Mouse (Mus musculus): Measurements from ENCODE around the gene Nfib. TPM values are rescaled to one million over a fixed set of nuclear protein-coding genes. Genes with fewer than 3 reads are reported as not detected.

The Nfib gene
- polyA plus RNA-seq, 1 experiment = 7.7 TPM

DNA sequence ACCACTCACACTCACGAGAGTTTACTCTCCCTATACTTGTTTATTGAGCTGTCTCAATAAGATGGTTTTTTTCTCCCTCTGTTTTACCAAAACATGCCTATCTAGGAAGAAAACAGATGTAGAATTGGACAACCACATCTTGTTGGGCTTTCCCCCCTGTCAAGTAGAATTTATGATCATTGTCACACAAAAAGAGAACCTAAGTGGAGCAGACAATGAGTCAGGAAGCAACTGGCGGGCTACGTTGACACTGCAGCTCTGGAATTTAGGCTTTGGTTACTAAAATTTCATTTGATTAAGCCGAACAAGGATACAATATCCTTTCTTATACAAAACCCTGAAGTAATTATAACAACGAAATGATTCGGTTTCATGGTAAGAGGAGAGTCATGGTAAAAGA is 2.7 kb downstream of the Nfib start:
- H3K4me2 ChIP-seq (ENCODE audit: low read depth) = peak overlapping the region; percentile 67
- H3K27me3 ChIP-seq (ENCODE audit: control insufficient read depth, insufficient read depth, insufficient read length) = no peaks in the 10 kb centered on the region
- TF ChIP-seq MAX (IDR thresholded peaks at IDR 0.05; ENCODE audit: low read depth) = no peak
- TF ChIP-seq TCF12 (IDR thresholded peaks at IDR 0.05; ENCODE audit: insufficient read depth, poor library complexity, severe bottlenecking) = peak; percentile 15
- TF ChIP-seq MYOD1 (IDR thresholded peaks at IDR 0.05; ENCODE audit: control insufficient read depth in 1 of 3, insufficient read length in 2 of 3, low read depth in 2 of 3) = peak in 2 of 3 experiments; percentile 43 to 66

DNA sequence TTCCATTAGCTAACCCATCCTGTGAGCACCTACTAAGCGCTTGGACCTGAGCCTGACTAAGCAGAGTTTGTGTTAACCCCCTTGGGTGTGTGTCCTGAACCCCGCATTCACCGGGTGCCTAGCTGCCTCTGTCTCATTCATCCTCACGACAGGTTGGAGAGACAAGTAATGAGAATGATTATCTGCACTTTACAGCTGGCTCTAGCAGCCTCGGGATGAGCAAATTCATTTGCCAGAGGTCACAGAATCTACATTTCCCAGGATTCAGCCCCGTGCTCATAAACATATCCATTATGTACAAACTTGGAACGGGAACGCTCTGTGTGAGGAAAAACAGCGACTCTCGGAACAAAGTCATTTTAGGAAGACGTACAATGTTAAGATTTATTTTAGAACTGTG is 6.0 kb downstream of the Nfib start:
- Histone ChIP-seq H3K4me2 (ENCODE audit: low read depth) (no peak overlapping the region), H3K4me3 (no peak overlapping the region), H3K27me3 (ENCODE audit: control insufficient read depth, insufficient read depth, insufficient read length) (no peaks in the 10 kb centered on the region), H3ac (ENCODE audit: control insufficient read depth, insufficient read length) (no peak overlapping the region), H3K36me3 (ENCODE audit: control insufficient read depth, insufficient read depth) (no peaks in the 10 kb centered on the region), H3K79me2 (ENCODE audit: control insufficient read depth, insufficient read depth) (no peaks in the 10 kb centered on the region)
- TF ChIP-seq E2F4 (IDR thresholded peaks at IDR 0.05; ENCODE audit: insufficient read depth) (no peak), MYOG (IDR thresholded peaks at IDR 0.05; ENCODE audit: control insufficient read depth in 1 of 3, insufficient read depth in 1 of 3, insufficient read length in 2 of 3, low read depth in 2 of 3) (no peak), POLR2AphosphoS2 (IDR thresholded peaks at IDR 0.05; ENCODE audit: insufficient read length, low read depth) (no peak), POLR2A (IDR thresholded peaks at IDR 0.05; ENCODE audit: insufficient read length, low read depth) (no peak), CEBPB (IDR thresholded peaks at IDR 0.05; ENCODE audit: insufficient read depth, poor library complexity, severe bottlenecking) (no peak), MAX (IDR thresholded peaks at IDR 0.05; ENCODE audit: low read depth) (no peak)

More for the DNA sequence above, 2.7 kb downstream of the Nfib start:
- no peak overlapping the region for H3K4me3 ChIP-seq
- H3ac ChIP-seq (ENCODE audit: control insufficient read depth, insufficient read length) = no peak overlapping the region
- no peaks in the 10 kb centered on the region for H3K79me2 ChIP-seq (ENCODE audit: control insufficient read depth, insufficient read depth)
- no peaks in the 10 kb centered on the region for H3K36me3 ChIP-seq (ENCODE audit: control insufficient read depth, insufficient read depth)

DNA sequence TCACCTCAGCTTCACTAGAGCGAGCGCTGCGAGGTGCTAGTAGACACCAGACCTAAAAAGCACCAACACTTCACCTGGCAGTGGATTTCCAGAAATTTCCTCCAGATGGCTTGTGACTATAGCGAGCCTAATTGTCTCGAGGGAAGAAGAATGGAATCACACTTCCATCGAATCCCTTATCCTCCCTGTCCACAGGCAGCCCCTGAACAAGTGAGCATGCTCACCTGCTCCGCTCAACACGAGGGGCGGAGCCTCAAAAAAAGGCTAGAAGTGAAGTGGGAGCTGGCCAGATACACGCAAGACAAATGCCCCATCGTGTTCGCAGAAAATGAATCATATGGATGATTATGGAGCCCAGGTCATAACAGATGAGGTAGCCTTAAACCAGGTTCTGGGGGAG is 6.9 kb downstream of the Nfib start:
- no peak for TF ChIP-seq CEBPB (IDR thresholded peaks at IDR 0.05; ENCODE audit: insufficient read depth, poor library complexity, severe bottlenecking)
- no peak for TF ChIP-seq TCF12 (IDR thresholded peaks at IDR 0.05; ENCODE audit: insufficient read depth, poor library complexity, severe bottlenecking)
- no peak for TF ChIP-seq POLR2AphosphoS2 (IDR thresholded peaks at IDR 0.05; ENCODE audit: insufficient read length, low read depth)
- no peak for TF ChIP-seq SRF (IDR thresholded peaks at IDR 0.05; ENCODE audit: control insufficient read depth, insufficient read length, low read depth)
- no peak for TF ChIP-seq USF1 (IDR thresholded peaks at IDR 0.05; ENCODE audit: low read depth)
- TF ChIP-seq E2F4 (IDR thresholded peaks at IDR 0.05; ENCODE audit: insufficient read depth) = no peak
- TF ChIP-seq MAX (IDR thresholded peaks at IDR 0.05; ENCODE audit: low read depth) = no peak
- TF ChIP-seq POLR2A (IDR thresholded peaks at IDR 0.05; ENCODE audit: insufficient read length, low read depth) = no peak

DNA sequence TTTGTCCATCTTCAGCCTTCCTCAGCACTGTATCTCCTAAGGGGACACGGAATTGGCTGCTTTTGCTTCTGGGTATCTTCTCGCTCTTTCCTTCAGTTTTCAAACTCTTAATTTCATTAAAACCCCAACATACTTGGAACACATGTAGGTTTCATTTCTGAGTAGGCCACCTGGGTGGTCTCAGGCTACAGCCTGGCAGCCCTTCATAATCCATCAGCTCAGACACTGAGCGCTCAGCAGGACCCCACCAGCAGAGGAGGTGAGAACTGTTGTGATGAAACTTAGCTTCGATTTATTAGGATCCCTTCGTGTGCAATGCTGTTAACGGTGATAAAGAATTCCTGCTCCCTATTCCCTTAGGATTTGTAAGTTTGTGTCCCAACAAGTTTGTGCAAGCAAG is 8.4 kb downstream of the Nfib start:
- Histone ChIP-seq H3K36me3 (ENCODE audit: control insufficient read depth, insufficient read depth) (no peaks in the 10 kb centered on the region), H3K79me2 (ENCODE audit: control insufficient read depth, insufficient read depth) (no peaks in the 10 kb centered on the region), H3K27me3 (ENCODE audit: control insufficient read depth, insufficient read depth, insufficient read length) (no peaks in the 10 kb centered on the region), H3ac (ENCODE audit: control insufficient read depth, insufficient read length) (no peak overlapping the region), H3K4me3 (no peak overlapping the region), H3K4me2 (ENCODE audit: low read depth) (no peak overlapping the region)
- TF ChIP-seq TCF3 (IDR thresholded peaks at IDR 0.05; ENCODE audit: insufficient read length, low read depth) (no peak), SRF (IDR thresholded peaks at IDR 0.05; ENCODE audit: control insufficient read depth, insufficient read length, low read depth) (no peak), USF1 (IDR thresholded peaks at IDR 0.05; ENCODE audit: low read depth) (no peak), MAX (IDR thresholded peaks at IDR 0.05; ENCODE audit: low read depth) (no peak), MYOG (IDR thresholded peaks at IDR 0.05; ENCODE audit: control insufficient read depth in 1 of 3, insufficient read depth in 1 of 3, insufficient read length in 2 of 3, low read depth in 2 of 3) (no peak), CEBPB (IDR thresholded peaks at IDR 0.05; ENCODE audit: insufficient read depth, poor library complexity, severe bottlenecking) (no peak), E2F4 (IDR thresholded peaks at IDR 0.05; ENCODE audit: insufficient read depth) (no peak), MYOD1 (IDR thresholded peaks at IDR 0.05; ENCODE audit: control insufficient read depth in 1 of 3, insufficient read length in 2 of 3, low read depth in 2 of 3) (no peak), REST (IDR thresholded peaks at IDR 0.05; ENCODE audit: insufficient read depth, insufficient read length) (no peak), POLR2AphosphoS2 (IDR thresholded peaks at IDR 0.05; ENCODE audit: insufficient read length, low read depth) (no peak), POLR2A (IDR thresholded peaks at IDR 0.05; ENCODE audit: insufficient read length, low read depth) (no peak)

More for the DNA sequence above, 6.9 kb downstream of the Nfib start:
- Histone ChIP-seq H3K4me3 (no peak overlapping the region), H3K79me2 (ENCODE audit: control insufficient read depth, insufficient read depth) (no peaks in the 10 kb centered on the region), H3K27me3 (ENCODE audit: control insufficient read depth, insufficient read depth, insufficient read length) (no peaks in the 10 kb centered on the region), H3K36me3 (ENCODE audit: control insufficient read depth, insufficient read depth) (no peaks in the 10 kb centered on the region), H3ac (ENCODE audit: control insufficient read depth, insufficient read length) (no peak overlapping the region), H3K4me2 (ENCODE audit: low read depth) (no peak overlapping the region)

DNA sequence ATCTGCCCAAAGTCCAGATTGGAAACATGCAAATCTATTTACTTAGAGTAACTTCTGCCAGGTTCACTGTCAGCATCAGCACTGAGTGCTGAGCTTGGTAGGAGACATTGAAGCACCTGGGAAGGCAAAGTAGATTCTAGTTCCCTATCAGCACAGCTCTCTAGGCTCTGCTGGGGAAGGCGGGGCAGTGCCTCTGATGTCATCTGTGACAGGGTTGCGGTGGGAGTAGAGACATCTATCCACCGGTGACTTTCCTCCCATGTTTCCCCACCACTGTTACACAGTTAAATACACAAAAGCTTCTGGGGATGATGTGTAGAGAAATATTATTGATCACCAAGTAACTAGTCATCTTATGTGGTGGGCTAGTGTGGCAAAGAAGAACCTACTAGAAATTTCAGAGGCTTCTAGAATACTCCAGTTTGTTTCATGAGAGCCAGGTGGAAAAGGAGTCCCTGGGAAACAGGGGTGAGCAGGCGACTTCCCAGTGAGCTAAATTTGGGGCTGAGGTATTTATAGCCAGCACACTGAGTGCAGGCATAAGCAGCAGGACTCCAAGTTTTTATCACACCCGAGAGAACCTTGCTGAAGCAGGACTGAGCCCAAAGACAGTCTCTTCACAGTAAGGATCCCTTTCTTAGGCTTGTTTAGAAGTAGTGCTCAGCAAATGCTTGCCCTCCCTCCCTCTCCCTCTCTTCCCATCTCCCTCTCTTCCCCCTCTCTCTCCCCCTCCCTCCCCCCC is 9.6 kb downstream of the Nfib start:
- Histone ChIP-seq H3K4me2 (ENCODE audit: low read depth) (peak overlapping the region; percentile 1), H3K4me3 (no peak overlapping the region), H3K79me2 (ENCODE audit: control insufficient read depth, insufficient read depth) (no peaks in the 10 kb centered on the region), H3K27me3 (ENCODE audit: control insufficient read depth, insufficient read depth, insufficient read length) (no peaks in the 10 kb centered on the region), H3K36me3 (ENCODE audit: control insufficient read depth, insufficient read depth) (no peaks in the 10 kb centered on the region), H3ac (ENCODE audit: control insufficient read depth, insufficient read length) (no peak overlapping the region)
- TF ChIP-seq TCF12 (IDR thresholded peaks at IDR 0.05; ENCODE audit: insufficient read depth, poor library complexity, severe bottlenecking) = no peak
- no peak for TF ChIP-seq MYOD1 (IDR thresholded peaks at IDR 0.05; ENCODE audit: control insufficient read depth in 1 of 3, insufficient read length in 2 of 3, low read depth in 2 of 3)
- TF ChIP-seq TCF3 (IDR thresholded peaks at IDR 0.05; ENCODE audit: insufficient read length, low read depth) = no peak
- no peak for TF ChIP-seq E2F4 (IDR thresholded peaks at IDR 0.05; ENCODE audit: insufficient read depth)
- no peak for TF ChIP-seq POLR2AphosphoS2 (IDR thresholded peaks at IDR 0.05; ENCODE audit: insufficient read length, low read depth)
- no peak for TF ChIP-seq USF1 (IDR thresholded peaks at IDR 0.05; ENCODE audit: low read depth)
- TF ChIP-seq MYOG (IDR thresholded peaks at IDR 0.05; ENCODE audit: control insufficient read depth in 1 of 3, insufficient read depth in 1 of 3, insufficient read length in 2 of 3, low read depth in 2 of 3) = no peak
- TF ChIP-seq POLR2A (IDR thresholded peaks at IDR 0.05; ENCODE audit: insufficient read length, low read depth) = no peak
- TF ChIP-seq CEBPB (IDR thresholded peaks at IDR 0.05; ENCODE audit: insufficient read depth, poor library complexity, severe bottlenecking) = no peak
- TF ChIP-seq SRF (IDR thresholded peaks at IDR 0.05; ENCODE audit: control insufficient read depth, insufficient read length, low read depth) = no peak
- no peak for TF ChIP-seq REST (IDR thresholded peaks at IDR 0.05; ENCODE audit: insufficient read depth, insufficient read length)

All from myocyte (in vitro differentiated cells).